Mouse (Mus musculus): ENCODE results near the gene Nedd4.

DNA sequence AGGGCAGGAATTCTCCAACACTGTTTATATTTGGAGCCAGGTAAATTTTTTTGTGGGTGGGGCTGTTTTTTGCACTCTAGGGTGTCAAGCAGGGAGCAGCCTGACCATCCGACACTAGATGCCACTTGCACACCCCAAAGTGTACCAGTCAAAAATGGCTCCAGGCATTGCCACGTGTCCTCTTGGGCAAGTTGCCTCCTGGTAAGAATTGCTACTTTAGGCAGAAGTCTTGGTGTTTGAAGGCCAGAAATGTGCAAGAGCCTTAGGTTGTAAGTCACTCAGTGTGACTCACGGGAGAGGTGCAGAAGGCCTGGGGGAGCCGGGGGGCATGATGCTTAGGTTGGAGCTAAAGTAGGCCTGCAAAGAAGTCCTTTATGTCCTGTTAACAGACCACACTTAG, 35.6 kb downstream of the Nedd4 start:
- TF ChIP-seq CTCF (IDR thresholded peaks at IDR 0.05; ENCODE audit: low read depth, low read length) (no peak), POLR2A (IDR thresholded peaks at IDR 0.05; ENCODE audit: borderline replicate concordance, low read depth, low read length) (no peak)

Data from bone marrow macrophage, adult 2 months (primary cell).